Comparison of ENCODE assay signal across 8 mouse cellular contexts in the genomic region with DNA sequence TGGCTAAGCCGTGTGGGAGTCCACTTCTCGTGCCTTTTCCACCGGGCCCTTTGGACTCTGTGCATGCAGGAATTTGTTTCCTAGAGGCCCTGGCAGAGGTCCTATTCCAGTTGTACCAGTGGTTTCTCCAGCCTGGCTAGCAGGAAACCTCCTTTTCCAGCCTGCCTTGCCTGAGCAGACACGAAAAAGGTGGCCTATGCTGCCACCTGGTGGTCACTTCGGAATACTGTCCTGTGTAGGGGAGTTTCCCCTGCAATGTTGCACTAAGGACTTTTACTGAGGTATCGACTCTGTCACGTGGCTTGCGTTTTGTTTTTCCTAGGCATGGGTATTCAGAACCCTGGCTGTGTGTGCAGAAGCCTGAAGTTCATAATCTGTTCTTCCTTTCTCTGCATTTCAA. TPM values are rescaled to one million over a fixed set of nuclear protein-coding genes. Genes with fewer than 3 reads are reported as not detected.
DNase-seq lines count a peak whose midpoint lies in the region; ATAC-seq and TF ChIP-seq lines count a peak whose summit lies in the region.

No protein-coding gene starts in this region.

- H3K4me2 ChIP-seq in midbrain, embryonic 13.5 days (replicated peaks): no peak overlapping the region

- peak; percentile 77 for DNase-seq in urinary bladder, adult 2 months (ENCODE audit: low spot score)
- DNase-seq in urinary bladder, postnatal 10 days (ENCODE audit: low spot score): no peak
- DNase-seq in embryonic facial prominence, embryonic 10.5 days (ENCODE audit: low spot score): peak; percentile 92
- DNase-seq in heart, adult 11 months: peak; percentile 98
- DNase-seq in kidney, adult 11 months: peak; percentile 84
- DNase-seq in left cerebral cortex, postnatal 4 days: peak; percentile 88

- H3K27me3 ChIP-seq in embryonic facial prominence, embryonic 10.5 days (replicated peaks; ENCODE audit: low read depth, poor library complexity, severe bottlenecking): peaks cover 46% of the 10 kb centered on the region
- H3K27me3 ChIP-seq in midbrain, embryonic 13.5 days: peaks cover 49% of the 10 kb centered on the region
- peaks cover 13% of the 10 kb centered on the region for H3K27me3 ChIP-seq in small intestine, adult 2 months (ENCODE audit: control insufficient read depth, insufficient read depth, low read length)

- 9% methylated on average over 8 of the region's 8 CpGs for WGBS in embryonic facial prominence, embryonic 10.5 days
- 12% methylated on average over 8 of the region's 8 CpGs for WGBS in midbrain, embryonic 13.5 days
- 1% methylated on average over 8 of the region's 8 CpGs for whole genome bisulfite sequencing in small intestine, adult 2 months

- H3K4me3 ChIP-seq in embryonic facial prominence, embryonic 10.5 days: no peak overlapping the region
- H3K4me3 ChIP-seq in midbrain, embryonic 13.5 days (replicated peaks): no peak overlapping the region
- H3K4me3 ChIP-seq in small intestine, adult 2 months (ENCODE audit: low read depth, low read length): no peak overlapping the region

- peak; percentile 68 for ATAC-seq in midbrain, embryonic 13.5 days

- TF ChIP-seq CTCF in small intestine, adult 2 months (IDR thresholded peaks at IDR 0.05; ENCODE audit: extremely low read depth, insufficient read length, insufficient replicate concordance, low read depth, low read length): peak; percentile 85; the same call in 1 of the 2 replicates

- H3K4me1 ChIP-seq in embryonic facial prominence, embryonic 10.5 days: peaks cover 72% of the 10 kb centered on the region
- peaks cover 13% of the 10 kb centered on the region; the same call in 1 of the 2 replicates for H3K4me1 ChIP-seq in midbrain, embryonic 13.5 days (replicated peaks)
- H3K4me1 ChIP-seq in small intestine, adult 2 months (ENCODE audit: control insufficient read depth, insufficient read depth, insufficient read length, low read length): peaks cover 12% of the 10 kb centered on the region

- H3K9ac ChIP-seq in midbrain, embryonic 13.5 days (replicated peaks): no peak overlapping the region

- peak overlapping the region; percentile 81 for H3K27ac ChIP-seq in embryonic facial prominence, embryonic 10.5 days (replicated peaks)
- no peak overlapping the region for H3K27ac ChIP-seq in midbrain, embryonic 13.5 days
- no peak overlapping the region for H3K27ac ChIP-seq in small intestine, adult 2 months (ENCODE audit: insufficient read depth, low read depth, low read length)

- intact Hi-C loops in left cerebral cortex, postnatal 4 days (cut with DNase I): loop anchor here (5.0 to 10.0 kb wide), 2 partner anchors 207 to 679 kb away; no protein-coding TSS in a partner anchor

- TF ChIP-seq POLR2A in small intestine, adult 2 months (IDR thresholded peaks at IDR 0.05; ENCODE audit: low read depth, low read length): no peak

- no peaks in the 10 kb centered on the region for H3K9me3 ChIP-seq in embryonic facial prominence, embryonic 10.5 days
- H3K9me3 ChIP-seq in midbrain, embryonic 13.5 days: no peaks in the 10 kb centered on the region

- no peaks in the 10 kb centered on the region for H3K36me3 ChIP-seq in embryonic facial prominence, embryonic 10.5 days (replicated peaks)
- H3K36me3 ChIP-seq in midbrain, embryonic 13.5 days: no peaks in the 10 kb centered on the region
- no peaks in the 10 kb centered on the region for H3K36me3 ChIP-seq in small intestine, adult 2 months (ENCODE audit: control insufficient read depth, insufficient read depth, low read length)

RNA-seq across cellular contexts. Expression of a gene that starts 16.2 kb away (rescaled TPM):
- polyA plus RNA-seq in urinary bladder, adult 2 months (2012; rRNA removed): 63.0 and 70.3 TPM in 2 replicates
- 3.2 and 4.8 TPM in 2 replicates for polyA plus RNA-seq in embryonic facial prominence, embryonic 10.5 days (2016; fragmentation: Nextera tagmentation; extraction: Ambion mirVana)
- 1 to 10 TPM; 5.5 to 7.1 TPM for total RNA-seq in left cerebral cortex, postnatal 4 days (2021)
- polyA plus RNA-seq in midbrain, embryonic 13.5 days (2015; fragmentation: Nextera tagmentation; extraction: Ambion mirVana): 2.9 and 3.7 TPM in 2 replicates
- 24.4 and 24.7 TPM in 2 replicates for polyA plus RNA-seq in small intestine, adult 2 months (2012; rRNA removed)
